Mouse (Mus musculus) CD8-positive naive resting alpha-beta T cell, adult 57 days (primary cell): ENCODE measurements around the gene Aadacl2. TPM values are rescaled to one million over a fixed set of nuclear protein-coding genes. Genes with fewer than 3 reads are reported as not detected.

Source experiments
- total RNA-seq: library from RNA; stranded (reverse); gene quantifications from one replicate; pipeline ENCODE4 v1.2.4, GENCODE M21; 2023

Aadacl2 gene
- total RNA-seq, result not detected

DNA sequence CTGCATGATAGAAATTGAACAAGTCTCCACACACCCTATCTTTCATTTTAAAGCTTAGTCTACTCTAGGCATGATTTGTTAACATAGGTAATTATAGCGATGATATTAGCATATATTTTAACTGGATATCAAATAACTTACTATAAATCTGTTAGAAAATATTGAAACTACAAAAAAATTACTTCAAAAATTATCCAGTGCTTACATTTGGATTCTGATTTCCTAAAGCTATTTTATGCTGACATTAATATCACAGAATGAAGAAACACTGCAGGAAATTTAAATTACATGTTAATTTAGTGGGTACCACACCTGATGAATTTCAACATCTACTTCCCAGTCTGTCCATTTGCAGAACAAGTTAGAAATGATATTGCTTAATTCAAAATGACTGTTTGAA, at the start of gene Aadacl2:
Gene Aadacl2, plus strand, starts transcription at position 301 of the 400 bp plus-strand sequence.

DNA sequence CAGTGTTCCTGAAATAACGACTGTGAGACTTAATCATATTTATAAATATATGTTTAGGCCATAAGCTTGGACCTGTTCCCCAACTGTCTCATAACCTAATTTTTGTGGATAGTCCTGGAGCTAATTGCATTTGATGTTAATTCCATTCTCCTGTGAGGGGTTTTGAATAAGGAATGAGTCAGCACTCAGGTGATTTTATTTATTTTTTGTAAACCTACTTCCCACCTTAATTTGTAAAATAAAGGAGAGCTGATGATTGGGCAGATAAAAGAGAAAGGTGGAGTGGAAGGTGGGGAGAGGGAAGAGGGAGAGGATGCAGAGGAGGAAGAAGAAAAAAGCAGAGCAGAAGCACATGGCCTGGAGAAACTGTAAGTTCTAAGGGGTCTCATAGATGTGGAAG, 18.9 kb downstream of the Aadacl2 start, which contains the start of gene Aadac:
Gene Aadac, plus strand, starts transcription at position 301 of the 400 bp plus-strand sequence.

Other genes starting within 250 kb of the Aadacl2 start
- gene Gm8298, start 145.7 kb upstream of the Aadacl2 start, total RNA-seq, result not detected
- gene C130079G13Rik, start 81.5 kb upstream of the Aadacl2 start, total RNA-seq, result not detected
- not detected for gene Aadac, start 19.0 kb downstream of the Aadacl2 start, total RNA-seq
- gene Sucnr1, start 75.1 kb downstream of the Aadacl2 start, total RNA-seq, result not detected